ENCODE assay signal across 8 mouse cellular contexts in genomic region chr17:50190131-50191015, GRCm38 (mm10). TPM values are rescaled to one million over a fixed set of nuclear protein-coding genes. Genes with fewer than 3 reads are reported as not detected.
A peak's percentile ranks its signal among the peaks of the same experiment; 100 is the strongest.
DNase-seq lines count a peak whose midpoint lies in the region; ATAC-seq and TF ChIP-seq lines count a peak whose summit lies in the region.

Gene Rftn1, minus strand, starts transcription at chr17:50190674.

- peak within 1 kb of the TSS; percentile 87 for H3K4me3 ChIP-seq in embryonic fibroblast, embryonic 13.5 days (ENCODE audit: insufficient read depth, low read length)
- H3K4me3 ChIP-seq in lung, embryonic 14.5 days (ENCODE audit: low read depth, low read length), result peak within 1 kb of the TSS; percentile 68
- peak within 1 kb of the TSS; percentile 71 for H3K4me3 ChIP-seq in neural tube, embryonic 15.5 days (replicated peaks)

- H3K27ac ChIP-seq in embryonic fibroblast, embryonic 13.5 days (ENCODE audit: insufficient read depth, low read length), result no peak within 1 kb of the TSS
- peak within 1 kb of the TSS; percentile 32; the same call in 1 of the 2 replicates for H3K27ac ChIP-seq in lung, embryonic 14.5 days (ENCODE audit: low read depth)
- H3K27ac ChIP-seq in neural tube, embryonic 15.5 days (replicated peaks), result 0 out of 2 replicates have a peak within 1 kb of the TSS, but pooled peaks have one; percentile 0

- H3K4me2 ChIP-seq in lung, embryonic 14.5 days, result peak within 1 kb of the TSS; percentile 99
- peak within 1 kb of the TSS; percentile 100 for H3K4me2 ChIP-seq in neural tube, embryonic 15.5 days

- H3K9me3 ChIP-seq in lung, embryonic 14.5 days (ENCODE audit: low read depth, low read length), result no peaks in the 10 kb centered on the region
- no peaks in the 10 kb centered on the region for H3K9me3 ChIP-seq in neural tube, embryonic 15.5 days (replicated peaks)

- peaks cover 14% of the 10 kb centered on the region for H3K27me3 ChIP-seq in lung, embryonic 14.5 days (ENCODE audit: insufficient read depth, low read length)
- H3K27me3 ChIP-seq in neural tube, embryonic 15.5 days (replicated peaks), result peaks cover 16% of the 10 kb centered on the region

- WGBS in lung, embryonic 14.5 days, result 1% methylated on average over 66 of the region's 79 CpGs
- under 1% methylated on average over 65 of the region's 79 CpGs for WGBS in neural tube, embryonic 15.5 days

- TF ChIP-seq CTCF in embryonic fibroblast, embryonic 13.5 days (IDR thresholded peaks at IDR 0.05; ENCODE audit: borderline replicate concordance, insufficient read depth, low read length), result no peak
- TF ChIP-seq CTCF in lung, embryonic 14.5 days (IDR thresholded peaks at IDR 0.05; ENCODE audit: low read depth), result no peak

- peak; percentile 52 for ATAC-seq in lung, embryonic 14.5 days (ENCODE audit: insufficient read depth)
- ATAC-seq in neural tube, embryonic 15.5 days (ENCODE audit: low FRiP score), result peak; percentile 46

- H3K36me3 ChIP-seq in lung, embryonic 14.5 days (ENCODE audit: insufficient read depth), result no peaks in the 10 kb centered on the region
- H3K36me3 ChIP-seq in neural tube, embryonic 15.5 days, result no peaks in the 10 kb centered on the region

- H3K4me1 ChIP-seq in embryonic fibroblast, embryonic 13.5 days (ENCODE audit: control insufficient read depth, insufficient read depth, low read length), result no peaks in the 10 kb centered on the region
- peaks cover 4% of the 10 kb centered on the region; the same call in 1 of the 2 replicates for H3K4me1 ChIP-seq in lung, embryonic 14.5 days (ENCODE audit: insufficient read depth)
- H3K4me1 ChIP-seq in neural tube, embryonic 15.5 days, result peaks cover 43% of the 10 kb centered on the region

- peak; percentile 37; the same call in 1 of the 2 replicates for TF ChIP-seq POLR2A in embryonic fibroblast, embryonic 13.5 days (IDR thresholded peaks at IDR 0.05; ENCODE audit: low read depth, low read length)

- peak within 1 kb of the TSS; percentile 66 for H3K9ac ChIP-seq in lung, embryonic 14.5 days
- peak within 1 kb of the TSS; percentile 58 for H3K9ac ChIP-seq in neural tube, embryonic 15.5 days (replicated peaks)

- intact Hi-C loops in heart, postnatal 10 days (cut with DNase I), result loop anchor here (2.0 kb wide), 1 partner anchor 222 kb away; no protein-coding TSS in a partner anchor

- DNase-seq in urinary bladder, postnatal 14 days (ENCODE audit: low spot score), result peak; percentile 48
- DNase-seq in urinary bladder, adult 2 months (ENCODE audit: low spot score), result no peak
- DNase-seq in heart, postnatal 10 days, result peak; percentile 83 to 85
- DNase-seq in kidney, postnatal 36 days, result peak; percentile 46 to 75
- DNase-seq in lung, embryonic 14.5 days, result peak; percentile 64
- peak; percentile 83 to 85 for DNase-seq in thymus, postnatal 36 days

RNA-seq across cellular contexts. Expression of gene Rftn1, which starts in this region (rescaled TPM):
- polyA plus RNA-seq in urinary bladder, adult 2 months (2012; rRNA removed), result 8.3 and 9.6 TPM in 2 replicates
- polyA plus RNA-seq in embryonic fibroblast, embryonic 13.5 days (2011; ENCODE audit: insufficient read length, low read depth, missing spikeins), result 15.1 and 23.4 TPM in 2 replicates
- 10 to 100 TPM; 69.5 to 79.2 TPM for total RNA-seq in heart, postnatal 10 days (2021)
- 17.4 and 19.0 TPM in 2 replicates for polyA plus RNA-seq in lung, embryonic 14.5 days (2014; fragmentation: Nextera tagmentation; extraction: Ambion mirVana)
- 17.9 and 20.2 TPM in 2 replicates for polyA plus RNA-seq in neural tube, embryonic 15.5 days (2015; fragmentation: Nextera tagmentation; extraction: Ambion mirVana)
